Mouse (Mus musculus) neural tube, embryonic 15.5 days (tissue): ENCODE measurements at regions not wholly inside any gene's neighbourhood (a gene's known extent, or its start where the extent isn't known, plus 50 kb on each side); places are given as distances from the start of the nearest gene placed in this dataset.
A peak's percentile ranks its signal among the peaks of the same experiment; 100 is the strongest.

Experiments
- ATAC-seq: fragments of 200-750 bp; cut with Nextera tagmentation; 2 replicates; pipeline ENCODE4 v1.8.0; 2017; ENCODE audit warnings: mild to moderate bottlenecking, moderate TSS enrichment, moderate library complexity; ENCODE audit not compliant: low FRiP score
- H3K27ac ChIP-seq: fragments of 300-500 bp; sonication (generic); replicated peaks from 2 replicates; pipeline ENCODE4 v1.5.1; 2015; ENCODE audit warnings: mild to moderate bottlenecking, inconsistent platforms
- H3K27me3 ChIP-seq: fragments of 300-500 bp; sonication (generic); replicated peaks from 2 replicates; pipeline ENCODE4 v1.6.1; 2015; ENCODE audit warnings: inconsistent platforms
- H3K36me3 ChIP-seq: fragments of 300-500 bp; sonication (generic); 2 replicates; pipeline ENCODE4 v1.6.1; 2015; ENCODE audit warnings: inconsistent platforms
- H3K4me1 ChIP-seq: fragments of 300-500 bp; sonication (generic); 2 replicates; pipeline ENCODE4 v1.6.1; 2015; ENCODE audit warnings: inconsistent platforms
- H3K4me2 ChIP-seq: fragments of 300-500 bp; sonication (generic); 2 replicates; pipeline ENCODE4 v1.6.1; 2015; ENCODE audit warnings: inconsistent platforms, mild to moderate bottlenecking, moderate library complexity
- H3K4me3 ChIP-seq: fragments of 300-500 bp; sonication (generic); replicated peaks from 2 replicates; pipeline ENCODE4 v1.5.1; 2015; ENCODE audit warnings: mild to moderate bottlenecking, inconsistent platforms
- H3K9ac ChIP-seq: fragments of 300-500 bp; sonication (generic); replicated peaks from 2 replicates; pipeline ENCODE4 v1.6.1; 2015; ENCODE audit warnings: mild to moderate bottlenecking, inconsistent platforms
- H3K9me3 ChIP-seq: fragments of 300-500 bp; sonication (generic); replicated peaks from 2 replicates; pipeline ENCODE4 v1.6.1; 2016; ENCODE audit warnings: inconsistent platforms
- WGBS: fragments of 180-500 bp; shearing (Covaris S2); methylation state at CpG from one replicate; pipeline ENCODE4 v1.1.7; 2015; ENCODE audit warnings: mixed read lengths; 5-methylcytosine and 5-hydroxymethylcytosine counted together

GRCm38 (mm10) chr7:89088141-89088540, 315.9 kb downstream of the Tmem135 start:
- Histone ChIP-seq H3K36me3 (no peaks in the 10 kb centered on the region), H3K4me2 (no peak overlapping the region), H3K4me3 (no peak overlapping the region), H3K27ac (no peak overlapping the region), H3K9ac (no peak overlapping the region), H3K9me3 (no peaks in the 10 kb centered on the region), H3K27me3 (no peaks in the 10 kb centered on the region), H3K4me1 (no peaks in the 10 kb centered on the region)
- no peak for ATAC-seq
- 72% methylated on average over 1 of the region's 1 CpGs for WGBS

GRCm38 (mm10) chr7:89086348-89086747, 317.7 kb downstream of the Tmem135 start:
- no peak overlapping the region for H3K4me2 ChIP-seq
- no peak overlapping the region for H3K27ac ChIP-seq
- no peaks in the 10 kb centered on the region for H3K4me1 ChIP-seq
- H3K9me3 ChIP-seq, result no peaks in the 10 kb centered on the region
- no peak for ATAC-seq
- H3K36me3 ChIP-seq, result no peaks in the 10 kb centered on the region
- no peaks in the 10 kb centered on the region for H3K27me3 ChIP-seq
- WGBS, result 85% methylated on average over 1 of the region's 1 CpGs
- H3K9ac ChIP-seq, result no peak overlapping the region
- no peak overlapping the region for H3K4me3 ChIP-seq

- no peak for ATAC-seq
- no peak overlapping the region for H3K4me2 ChIP-seq
These were observed 329.9 kb downstream of the Tmem135 start for GRCm38 (mm10) chr7:89073939-89074690.

DNA sequence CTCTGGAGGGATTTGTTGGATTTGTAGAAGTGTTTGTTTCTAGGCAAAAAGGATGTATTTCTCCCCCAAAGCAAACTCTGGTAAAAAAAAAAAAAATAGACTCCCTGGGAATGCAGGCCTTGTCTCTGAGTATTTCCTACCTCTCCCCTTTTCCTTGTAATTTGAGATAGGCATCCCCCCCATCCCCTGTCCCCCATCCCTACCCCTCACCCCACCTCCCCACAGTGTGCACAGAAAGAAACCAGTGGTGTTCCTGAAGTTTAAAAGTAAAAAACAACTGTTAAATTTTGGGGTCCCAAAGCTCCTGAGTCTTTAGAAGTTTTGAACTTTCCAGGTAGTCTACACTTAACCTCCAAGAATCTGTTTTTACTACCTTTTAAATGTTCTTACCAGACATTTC, 334.0 kb downstream of the Tmem135 start:
- Histone ChIP-seq H3K4me2 (no peak overlapping the region), H3K9me3 (no peaks in the 10 kb centered on the region), H3K4me1 (no peaks in the 10 kb centered on the region), H3K36me3 (no peaks in the 10 kb centered on the region), H3K27ac (no peak overlapping the region), H3K4me3 (no peak overlapping the region), H3K9ac (no peak overlapping the region), H3K27me3 (no peaks in the 10 kb centered on the region)
- ATAC-seq, result no peak

More at GRCm38 (mm10) chr7:89073939-89074690, 329.9 kb downstream of the Tmem135 start:
- Histone ChIP-seq H3K27me3 (no peaks in the 10 kb centered on the region), H3K4me1 (no peaks in the 10 kb centered on the region), H3K27ac (no peak overlapping the region), H3K9ac (no peak overlapping the region), H3K36me3 (no peaks in the 10 kb centered on the region), H3K9me3 (no peaks in the 10 kb centered on the region), H3K4me3 (no peak overlapping the region)
- WGBS, result 83% methylated on average over 7 of the region's 7 CpGs

- H3K9ac ChIP-seq, result no peak overlapping the region
- no peak overlapping the region for H3K27ac ChIP-seq
- H3K9me3 ChIP-seq, result no peaks in the 10 kb centered on the region
- no peak overlapping the region for H3K4me3 ChIP-seq
- ATAC-seq, result no peak
- H3K27me3 ChIP-seq, result no peaks in the 10 kb centered on the region
- H3K4me1 ChIP-seq, result no peaks in the 10 kb centered on the region
- H3K4me2 ChIP-seq, result no peak overlapping the region
- 90% methylated on average over 3 of the region's 3 CpGs for WGBS
- H3K36me3 ChIP-seq, result no peaks in the 10 kb centered on the region
These were observed 339.6 kb downstream of the Tmem135 start for GRCm38 (mm10) chr7:89064462-89064861.

- no peak for ATAC-seq
- Histone ChIP-seq H3K4me1 (no peaks in the 10 kb centered on the region), H3K9me3 (no peaks in the 10 kb centered on the region), H3K27ac (no peak overlapping the region), H3K36me3 (no peaks in the 10 kb centered on the region), H3K9ac (no peak overlapping the region), H3K4me3 (no peak overlapping the region), H3K4me2 (no peak overlapping the region), H3K27me3 (no peaks in the 10 kb centered on the region)
- 75% methylated on average over 10 of the region's 10 CpGs for WGBS
These were observed 340.4 kb downstream of the Tmem135 start for GRCm38 (mm10) chr7:89063630-89064029.

DNA sequence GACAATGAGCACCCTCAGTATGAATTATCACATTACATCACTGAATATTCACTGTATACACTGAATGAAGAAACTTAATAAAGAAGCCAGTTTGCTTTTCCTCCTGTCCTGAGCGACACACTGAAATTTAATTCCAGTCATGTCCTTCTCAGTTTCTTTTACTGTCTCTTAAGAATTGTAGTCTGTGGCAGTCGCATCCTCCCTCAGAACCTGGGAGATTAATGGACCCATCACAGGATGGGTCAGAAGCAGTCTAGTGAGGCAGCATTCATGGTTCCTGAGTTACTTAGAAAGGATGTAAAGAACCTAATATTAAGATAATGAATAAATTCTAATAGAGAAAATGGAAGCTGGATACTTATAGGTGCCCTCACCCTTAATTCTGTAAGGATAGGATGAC, 349.5 kb downstream of the Tmem135 start:
- WGBS, result 69% methylated on average over 2 of the region's 2 CpGs
- Histone ChIP-seq H3K4me2 (no peak overlapping the region), H3K9me3 (no peaks in the 10 kb centered on the region), H3K36me3 (no peaks in the 10 kb centered on the region), H3K4me3 (no peak overlapping the region), H3K4me1 (no peaks in the 10 kb centered on the region), H3K27me3 (no peaks in the 10 kb centered on the region), H3K9ac (no peak overlapping the region), H3K27ac (no peak overlapping the region)
- no peak for ATAC-seq

DNA sequence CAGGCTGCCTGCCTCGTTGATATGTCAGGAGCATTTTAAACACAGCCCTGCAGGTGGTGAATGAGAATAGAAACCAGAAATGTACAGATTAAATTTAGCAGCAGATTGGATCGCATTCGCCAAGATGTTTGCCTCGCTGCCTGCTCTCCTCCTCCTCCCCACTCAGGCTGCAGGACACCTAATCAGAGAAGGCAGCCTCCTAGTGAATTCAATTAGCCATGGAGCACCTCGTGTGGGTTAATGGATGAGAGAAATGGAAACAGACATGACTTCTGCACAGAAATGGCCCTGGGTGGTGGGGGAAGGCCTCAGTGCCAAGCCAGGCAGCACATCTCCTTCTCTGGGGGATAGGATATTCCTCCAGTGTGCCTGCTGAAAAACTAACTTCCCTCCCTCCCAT, 352.8 kb downstream of the Tmem135 start:
- Histone ChIP-seq H3K9me3 (no peaks in the 10 kb centered on the region), H3K9ac (no peak overlapping the region), H3K4me2 (no peak overlapping the region), H3K27ac (no peak overlapping the region), H3K4me3 (no peak overlapping the region), H3K36me3 (no peaks in the 10 kb centered on the region), H3K4me1 (no peaks in the 10 kb centered on the region), H3K27me3 (no peaks in the 10 kb centered on the region)
- 54% methylated on average over 5 of the region's 5 CpGs for whole genome bisulfite sequencing
- ATAC-seq, result peak; percentile 54

DNA sequence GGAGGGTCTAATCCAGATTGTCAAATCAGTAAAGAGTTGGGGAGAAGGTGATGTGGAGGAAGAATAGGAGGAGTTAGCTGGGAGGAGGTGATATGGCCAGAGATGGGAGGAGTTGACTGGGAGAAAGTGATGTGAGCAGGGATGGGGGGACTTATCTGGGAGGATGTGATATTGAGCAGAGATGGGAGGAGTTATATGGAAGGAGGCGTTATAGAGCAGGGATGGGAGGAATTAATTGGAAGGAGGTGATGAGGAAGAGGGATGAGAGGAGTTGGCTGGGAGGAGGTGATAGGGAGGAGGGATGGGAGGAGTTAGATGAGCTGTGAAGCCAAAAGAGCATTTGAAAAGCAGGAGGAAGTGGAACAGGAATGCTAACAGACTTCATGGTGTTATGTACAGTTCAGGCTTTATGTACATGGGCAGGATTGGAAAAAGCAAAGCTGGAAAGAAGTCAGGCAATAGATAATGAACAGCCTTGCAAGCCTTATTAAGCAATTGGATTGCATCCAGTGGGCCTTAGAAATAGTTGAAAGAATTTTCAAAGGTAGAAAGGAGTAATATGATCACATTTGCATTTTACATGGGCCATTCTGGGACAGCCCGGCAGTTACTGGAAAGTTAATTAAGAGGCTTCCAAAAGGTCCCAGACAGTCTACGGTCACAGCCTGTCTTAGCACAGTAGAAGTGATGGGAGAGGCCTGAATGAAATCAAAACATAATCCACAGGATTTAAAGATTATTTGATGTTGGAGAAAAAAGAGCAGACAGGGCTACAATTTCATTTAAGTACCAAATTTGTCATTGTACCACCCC, 357.4 kb downstream of the Tmem135 start:
- H3K27ac ChIP-seq, result no peak overlapping the region
- no peak for ATAC-seq
- no peak overlapping the region for H3K4me3 ChIP-seq
- H3K36me3 ChIP-seq, result no peaks in the 10 kb centered on the region
- H3K27me3 ChIP-seq, result no peaks in the 10 kb centered on the region
- H3K9me3 ChIP-seq, result no peaks in the 10 kb centered on the region
- H3K4me2 ChIP-seq, result no peak overlapping the region
- no peak overlapping the region for H3K9ac ChIP-seq
- WGBS, result 58% methylated on average over 3 of the region's 3 CpGs
- H3K4me1 ChIP-seq, result no peaks in the 10 kb centered on the region

GRCm38 (mm10) chr7:89042977-89043376, 361.0 kb downstream of the Tmem135 start:
- H3K4me2 ChIP-seq, result no peak overlapping the region
- no peak overlapping the region for H3K9ac ChIP-seq
- H3K27ac ChIP-seq, result no peak overlapping the region
- H3K27me3 ChIP-seq, result no peaks in the 10 kb centered on the region
- no peak overlapping the region for H3K4me3 ChIP-seq
- no peaks in the 10 kb centered on the region for H3K9me3 ChIP-seq
- no peaks in the 10 kb centered on the region for H3K36me3 ChIP-seq
- ATAC-seq, result peak; percentile 72; the same call in 1 of the 2 replicates
- WGBS, result 41% methylated on average over 1 of the region's 1 CpGs
- H3K4me1 ChIP-seq, result 0 out of 2 replicates have a peak, but pooled peaks cover 5% of the 10 kb centered on the region

DNA sequence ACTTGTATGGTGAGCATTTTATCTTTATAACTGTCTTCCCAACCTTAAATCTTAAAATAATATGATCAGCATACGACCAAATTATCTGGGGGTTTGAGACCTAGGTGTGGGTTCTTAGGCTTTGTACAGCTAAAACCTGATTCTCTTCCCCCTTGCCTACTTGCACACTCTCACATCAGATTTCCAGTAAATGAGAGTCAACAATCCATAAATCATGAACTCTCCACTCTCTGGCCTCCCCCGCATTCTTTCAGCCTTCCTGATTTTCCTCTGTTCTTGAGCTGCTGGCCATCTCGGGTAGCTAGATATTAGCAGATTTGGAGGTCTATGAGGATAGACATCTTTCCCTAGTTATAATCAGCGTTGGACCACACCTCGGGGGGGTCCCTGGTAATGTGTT, 362.7 kb downstream of the Tmem135 start:
- WGBS, result 86% methylated on average over 5 of the region's 5 CpGs
- Histone ChIP-seq H3K4me1 (0 out of 2 replicates have a peak, but pooled peaks cover 5% of the 10 kb centered on the region), H3K36me3 (no peaks in the 10 kb centered on the region), H3K27me3 (no peaks in the 10 kb centered on the region), H3K9me3 (no peaks in the 10 kb centered on the region), H3K4me3 (no peak overlapping the region), H3K27ac (no peak overlapping the region), H3K9ac (no peak overlapping the region), H3K4me2 (no peak overlapping the region)
- ATAC-seq, result no peak

- Histone ChIP-seq H3K27me3 (no peaks in the 10 kb centered on the region), H3K9ac (no peak overlapping the region), H3K9me3 (no peaks in the 10 kb centered on the region), H3K4me3 (no peak overlapping the region), H3K4me1 (0 out of 2 replicates have a peak, but pooled peaks cover 5% of the 10 kb centered on the region), H3K27ac (no peak overlapping the region), H3K36me3 (no peaks in the 10 kb centered on the region), H3K4me2 (no peak overlapping the region)
- 16% methylated on average over 6 of the region's 6 CpGs for WGBS
- ATAC-seq, result no peak
These were observed 363.9 kb downstream of the Tmem135 start for GRCm38 (mm10) chr7:89040139-89040538.
